Mouse (Mus musculus) layer of hippocampus, postnatal 36 days (tissue): Measurements from ENCODE around the gene Tpbgl. TPM values are rescaled to one million over a fixed set of nuclear protein-coding genes. Genes with fewer than 3 reads are reported as not detected.

Experiments used
- DNase-seq, 2 experiments: peaks; one replicate each; pipeline ENCODE4 v3.0.0; 2022
- total RNA-seq, 2 experiments: library from RNA; stranded (reverse); gene quantifications; 2 replicates each; pipeline ENCODE4 v1.2.3; 2021

The Tpbgl gene
- total RNA-seq, 2 experiments from 2014 or later, result 5.3 to 6.0 TPM

DNA sequence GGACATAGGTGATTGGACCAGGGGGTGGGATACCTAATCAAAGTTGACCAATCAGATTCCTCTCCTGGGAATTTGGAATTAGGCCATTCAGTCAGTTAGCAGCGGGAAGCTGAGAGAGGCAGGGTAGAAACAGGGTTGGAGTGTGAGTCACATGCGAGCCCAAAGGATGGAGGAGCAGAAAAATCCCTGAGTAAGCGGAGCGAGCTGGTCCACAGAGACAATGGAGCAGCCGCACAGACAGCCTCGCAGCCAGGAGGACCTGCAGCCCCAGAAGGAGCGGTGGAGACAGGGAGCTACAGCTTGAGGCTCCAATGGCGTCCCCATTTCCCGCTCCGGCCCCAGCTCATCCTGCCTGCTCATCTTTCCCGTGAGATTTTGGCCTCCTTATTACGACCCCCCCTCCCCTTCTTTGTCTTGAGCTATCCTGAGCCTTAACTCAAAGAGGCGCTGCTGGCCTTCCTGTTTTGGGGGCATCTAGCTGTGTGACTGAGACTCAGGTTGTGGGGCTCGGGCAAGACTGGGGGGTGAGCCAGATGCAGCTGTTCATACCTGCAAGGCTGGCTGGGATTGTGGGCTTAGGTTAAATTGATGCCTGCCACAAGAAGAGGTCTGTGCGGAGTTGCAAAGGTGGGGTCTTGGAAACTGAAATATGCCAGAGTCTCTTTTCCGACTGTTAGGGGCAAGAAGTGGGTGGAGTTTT is 47.3 kb downstream of the Tpbgl start:
- peak in 1 of 2 experiments; percentile 38 for DNase-seq

- no peak for DNase-seq
Measured at GRCm38 (mm10) chr7:99578246-99578645, 48.7 kb downstream of the Tpbgl start.

Other genes with a start within 250 kb of the Tpbgl start
- 10 to 100 TPM; 19.1 to 19.9 TPM for gene Gdpd5, start 245.7 kb downstream of the Tpbgl start, total RNA-seq
- 1 to 10 TPM; 1.9 to 3.9 TPM for gene Klhl35, start 161.1 kb downstream of the Tpbgl start, total RNA-seq
- gene Rps3, start 143.4 kb downstream of the Tpbgl start, total RNA-seq, result 100 to 1,000 TPM; 250 to 259 TPM
- 100 to 1,000 TPM; 131 to 145 TPM for gene Arrb1, start 91.6 kb downstream of the Tpbgl start, total RNA-seq
- 10 to 100 TPM; 10.4 to 13.7 TPM for gene Slco2b1, start 84.2 kb upstream of the Tpbgl start, total RNA-seq
- under 1 TPM in 1 of 2 experiments, not detected in 1; 0.62 TPM for gene Olfr520, start 103.2 kb upstream of the Tpbgl start, total RNA-seq
- not detected for gene Olfr521, start 136.4 kb upstream of the Tpbgl start, total RNA-seq
- gene Neu3, start 201.3 kb upstream of the Tpbgl start, total RNA-seq, result 1 to 10 TPM; 2.4 to 2.7 TPM
- gene Xrra1, start 232.0 kb upstream of the Tpbgl start, total RNA-seq, result 1 to 10 TPM in 1 of 2 experiments, under 1 TPM in 1; 0.72 to 1.3 TPM
- gene Spcs2, start 236.4 kb upstream of the Tpbgl start, total RNA-seq, result 100 to 1,000 TPM; 103 to 106 TPM